Mouse (Mus musculus) embryonic fibroblast, embryonic 13.5 days (primary cell): ENCODE measurements around the gene Tspyl3.

Source experiments
- CTCF ChIP-seq: IDR thresholded peaks from 2 replicates; pipeline ENCODE4 v1.5.1; 2011; ENCODE audit warnings: mild to moderate bottlenecking, control low read depth, low read length, moderate library complexity, borderline replicate concordance; ENCODE audit not compliant: insufficient read depth
- POLR2A ChIP-seq: IDR thresholded peaks from 2 replicates; pipeline ENCODE4 v1.6.1; 2011; ENCODE audit warnings: low read depth, mild to moderate bottlenecking, control low read depth, low read length, moderate library complexity

DNA sequence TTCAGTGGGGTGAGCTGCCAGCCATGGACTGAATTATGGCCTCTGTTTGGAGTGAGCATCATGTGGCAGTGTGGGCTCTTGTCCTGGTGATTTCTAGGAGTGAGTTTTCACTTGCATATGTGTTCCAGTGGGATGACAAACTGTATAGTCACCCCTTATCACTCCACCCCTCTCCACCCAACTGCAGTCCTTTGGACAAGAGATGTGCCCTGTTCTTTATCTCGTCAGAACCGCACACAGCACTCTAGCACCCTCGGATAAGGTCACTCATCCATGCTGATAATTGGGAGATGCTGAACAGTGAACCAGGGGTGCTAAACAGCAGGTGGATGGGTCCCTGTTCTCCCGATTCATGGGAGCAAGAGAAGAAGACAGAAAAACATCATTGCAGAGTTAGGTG lies 3.6 kb downstream of the Tspyl3 start:
- TF ChIP-seq CTCF (no peak), POLR2A (no peak)
